In the genomic region with DNA sequence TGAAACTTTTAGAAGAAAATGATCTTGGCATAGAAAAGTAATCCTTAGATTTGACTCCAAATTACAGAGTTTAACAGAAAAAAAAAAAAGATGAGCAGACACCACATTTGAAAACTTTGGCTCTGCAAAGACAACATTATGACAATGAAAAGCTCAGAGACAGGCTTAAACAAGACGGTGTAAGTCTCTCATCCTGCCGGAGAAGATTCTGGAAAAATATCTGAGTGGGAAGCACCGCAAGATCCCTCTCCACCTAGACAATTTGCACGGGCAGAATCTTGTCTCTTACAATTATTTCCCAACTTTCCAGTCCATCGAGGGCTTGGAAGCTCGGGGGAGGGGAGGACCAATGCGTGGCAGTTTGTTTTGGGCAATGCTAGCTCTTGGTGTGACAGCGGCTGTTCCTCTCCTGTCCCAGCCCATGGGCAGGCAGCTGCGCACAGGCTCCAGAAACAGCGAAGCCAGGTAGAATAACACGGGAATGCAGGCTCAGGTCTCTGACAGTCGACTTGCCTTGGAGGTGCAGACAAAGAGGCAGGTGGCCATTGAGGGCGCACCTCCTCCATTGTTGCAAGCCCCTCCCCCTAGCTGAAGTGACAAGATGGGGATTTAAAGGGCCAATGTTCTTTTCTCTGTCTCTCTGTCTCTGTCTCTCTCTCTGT, we compare ENCODE assay signal across 8 mouse cellular contexts. TPM values are rescaled to one million over a fixed set of nuclear protein-coding genes. Genes with fewer than 3 reads are reported as not detected.
A peak's percentile ranks its signal among the peaks of the same experiment; 100 is the strongest.
DNase-seq lines count a peak whose midpoint lies in the region; ATAC-seq and TF ChIP-seq lines count a peak whose summit lies in the region.

No protein-coding gene starts in this region.

- WGBS in spleen, adult 2 months, result 16% methylated on average over 13 of the region's 13 CpGs
- 8% methylated on average over 13 of the region's 13 CpGs for WGBS in heart, embryonic 12.5 days
- 1% methylated on average over 13 of the region's 13 CpGs for WGBS in kidney, embryonic 16.5 days
- WGBS in liver, embryonic 11.5 days, result 6% methylated on average over 13 of the region's 13 CpGs

- peaks cover 14% of the 10 kb centered on the region for H3K9me3 ChIP-seq in heart, embryonic 12.5 days (replicated peaks)
- H3K9me3 ChIP-seq in kidney, embryonic 16.5 days (ENCODE audit: low read length), result 0 out of 2 replicates have a peak, but pooled peaks cover 2% of the 10 kb centered on the region
- H3K9me3 ChIP-seq in liver, embryonic 11.5 days (ENCODE audit: control insufficient read depth, low read length), result peaks cover 7% of the 10 kb centered on the region; the same call in 1 of the 2 replicates

- H3K4me3 ChIP-seq in spleen, adult 2 months (ENCODE audit: extremely low read depth, insufficient read depth, insufficient read length), result peak overlapping the region; percentile 59
- H3K4me3 ChIP-seq in heart, embryonic 12.5 days, result peak overlapping the region; percentile 71
- peak overlapping the region; percentile 55 for H3K4me3 ChIP-seq in kidney, embryonic 16.5 days (ENCODE audit: low read length)
- H3K4me3 ChIP-seq in liver, embryonic 11.5 days (ENCODE audit: low read depth, low read length), result peak overlapping the region; percentile 52

- no peak for TF ChIP-seq POLR2A in spleen, adult 2 months (IDR thresholded peaks at IDR 0.05; ENCODE audit: low read depth, low read length)

- peak overlapping the region; percentile 87 for H3K4me2 ChIP-seq in heart, embryonic 12.5 days
- H3K4me2 ChIP-seq in kidney, embryonic 16.5 days (replicated peaks; ENCODE audit: low read depth, low read length), result peak overlapping the region; percentile 55
- H3K4me2 ChIP-seq in liver, embryonic 11.5 days, result peak overlapping the region; percentile 76

- H3K27me3 ChIP-seq in spleen, adult 2 months (ENCODE audit: control insufficient read depth, insufficient read depth, low read length), result no peaks in the 10 kb centered on the region
- no peaks in the 10 kb centered on the region for H3K27me3 ChIP-seq in heart, embryonic 12.5 days (replicated peaks)
- no peaks in the 10 kb centered on the region for H3K27me3 ChIP-seq in kidney, embryonic 16.5 days (ENCODE audit: insufficient read depth, low read length)
- H3K27me3 ChIP-seq in liver, embryonic 11.5 days (replicated peaks; ENCODE audit: control insufficient read depth, insufficient read depth, low read length), result no peaks in the 10 kb centered on the region

- no peaks in the 10 kb centered on the region; the same call in 1 of the 2 replicates for H3K4me1 ChIP-seq in spleen, adult 2 months (ENCODE audit: control insufficient read depth, insufficient read depth, insufficient read length)
- H3K4me1 ChIP-seq in heart, embryonic 12.5 days (replicated peaks), result no peaks in the 10 kb centered on the region
- H3K4me1 ChIP-seq in kidney, embryonic 16.5 days (ENCODE audit: insufficient read depth, low read length), result no peaks in the 10 kb centered on the region
- H3K4me1 ChIP-seq in liver, embryonic 11.5 days (replicated peaks; ENCODE audit: control insufficient read depth, insufficient read depth, low read length), result no peaks in the 10 kb centered on the region

- 0 out of 2 replicates have a peak, but pooled peaks have one; percentile 55 for ATAC-seq in heart, embryonic 12.5 days (ENCODE audit: insufficient number of reproducible peaks, low FRiP score)
- peak; percentile 65; the same call in 1 of the 2 replicates for ATAC-seq in kidney, embryonic 16.5 days (ENCODE audit: low FRiP score, low TSS enrichment)
- ATAC-seq in liver, embryonic 11.5 days (replicated peaks; ENCODE audit: low FRiP score), result peak; percentile 41

- no peak overlapping the region for H3K27ac ChIP-seq in spleen, adult 2 months (ENCODE audit: insufficient read depth, low read length)
- peak overlapping the region; percentile 54; the same call in 1 of the 2 replicates for H3K27ac ChIP-seq in heart, embryonic 12.5 days (ENCODE audit: poor library complexity, severe bottlenecking)
- H3K27ac ChIP-seq in kidney, embryonic 16.5 days (ENCODE audit: low read length), result peak overlapping the region; percentile 79
- no peak overlapping the region for H3K27ac ChIP-seq in liver, embryonic 11.5 days (ENCODE audit: low read depth, low read length)

- no peak for TF ChIP-seq CTCF in spleen, adult 2 months (IDR thresholded peaks at IDR 0.05; ENCODE audit: extremely low read depth, insufficient read depth, insufficient read length, insufficient replicate concordance)

- DNase-seq in spleen, adult 2 months (ENCODE audit: low read depth in 1 of 2, low spot score in 2 of 2), result no peak
- DNase-seq in spleen, postnatal 14 days (ENCODE audit: low spot score in 2 of 2), result no peak
- peak; percentile 75 for DNase-seq in embryo, embryonic 9.5 days (ENCODE audit: extremely low spot score)
- peak; percentile 74 for DNase-seq in liver, embryonic 11.5 days (ENCODE audit: low spot score)
- peak; percentile 68 for DNase-seq in neural tube, embryonic 10.5 days (ENCODE audit: extremely low spot score, low spot score)
- peak; percentile 68 for DNase-seq in thymus, postnatal 0 days (ENCODE audit: low spot score)

- H3K36me3 ChIP-seq in spleen, adult 2 months (ENCODE audit: control insufficient read depth, insufficient read depth, low read length), result no peaks in the 10 kb centered on the region
- no peaks in the 10 kb centered on the region for H3K36me3 ChIP-seq in heart, embryonic 12.5 days
- no peaks in the 10 kb centered on the region for H3K36me3 ChIP-seq in kidney, embryonic 16.5 days (ENCODE audit: insufficient read depth, low read length)
- no peaks in the 10 kb centered on the region for H3K36me3 ChIP-seq in liver, embryonic 11.5 days (ENCODE audit: control insufficient read depth, insufficient read depth, low read length)

- H3K9ac ChIP-seq in heart, embryonic 12.5 days, result peak overlapping the region; percentile 80
- peak overlapping the region; percentile 71 for H3K9ac ChIP-seq in kidney, embryonic 16.5 days (replicated peaks; ENCODE audit: low read length)
- H3K9ac ChIP-seq in liver, embryonic 11.5 days (ENCODE audit: low read depth, low read length), result peak overlapping the region; percentile 67

RNA-seq across cellular contexts. Expression of gene Kmt5b, which starts 23.2 kb away (rescaled TPM):
- 13.9 and 14.2 TPM in 2 replicates for polyA plus RNA-seq in spleen, adult 2 months (2012; rRNA removed)
- 29.3 and 32.9 TPM in 2 replicates for polyA plus RNA-seq in heart, embryonic 12.5 days (2016; fragmentation: Nextera tagmentation; extraction: Ambion mirVana)
- polyA plus RNA-seq in kidney, embryonic 16.5 days (2015; fragmentation: Nextera tagmentation; extraction: Ambion mirVana), result 28.1 and 30.6 TPM in 2 replicates
- polyA plus RNA-seq in liver, embryonic 11.5 days (2014; fragmentation: Nextera tagmentation; extraction: Ambion mirVana), result 17.8 and 17.9 TPM in 2 replicates
- polyA plus RNA-seq in thymus, postnatal 0 days (2015; fragmentation: Nextera tagmentation; extraction: Ambion mirVana), result 24.7 and 31.1 TPM in 2 replicates

RNA-seq across cellular contexts. Expression of gene 1810055G02Rik, which starts 35.9 kb away (rescaled TPM):
- polyA plus RNA-seq in spleen, adult 2 months (2012; rRNA removed), result 6.7 and 11.0 TPM in 2 replicates
- polyA plus RNA-seq in heart, embryonic 12.5 days (2016; fragmentation: Nextera tagmentation; extraction: Ambion mirVana), result 25.7 and 26.7 TPM in 2 replicates
- 46.1 and 46.4 TPM in 2 replicates for polyA plus RNA-seq in kidney, embryonic 16.5 days (2015; fragmentation: Nextera tagmentation; extraction: Ambion mirVana)
- 27.9 and 31.3 TPM in 2 replicates for polyA plus RNA-seq in liver, embryonic 11.5 days (2014; fragmentation: Nextera tagmentation; extraction: Ambion mirVana)
- polyA plus RNA-seq in thymus, postnatal 0 days (2015; fragmentation: Nextera tagmentation; extraction: Ambion mirVana), result 6.8 and 8.6 TPM in 2 replicates

RNA-seq across cellular contexts. Expression of gene Lrp5, which starts 57.6 kb away (rescaled TPM):
- 22.6 and 22.8 TPM in 2 replicates for polyA plus RNA-seq in spleen, adult 2 months (2012; rRNA removed)
- polyA plus RNA-seq in heart, embryonic 12.5 days (2016; fragmentation: Nextera tagmentation; extraction: Ambion mirVana), result 3.3 and 4.2 TPM in 2 replicates
- 7.0 TPM in 2 replicates for polyA plus RNA-seq in kidney, embryonic 16.5 days (2015; fragmentation: Nextera tagmentation; extraction: Ambion mirVana)
- 5.4 and 6.3 TPM in 2 replicates for polyA plus RNA-seq in liver, embryonic 11.5 days (2014; fragmentation: Nextera tagmentation; extraction: Ambion mirVana)
- 1.6 and 2.1 TPM in 2 replicates for polyA plus RNA-seq in thymus, postnatal 0 days (2015; fragmentation: Nextera tagmentation; extraction: Ambion mirVana)

Comparison
In these comparisons a context has a peak if more than half of its experiments do, and no peak if none do; other contexts are left out.
1. DNase-seq: peak in embryo, embryonic 9.5 days (single experiment), liver, embryonic 11.5 days (single experiment), neural tube, embryonic 10.5 days (single experiment) and thymus, postnatal 0 days (single experiment); none in spleen, adult 2 months (0 of 2) and spleen, postnatal 14 days (0 of 2).
2. H3K27ac ChIP-seq: peak in heart, embryonic 12.5 days (single experiment) and kidney, embryonic 16.5 days (single experiment); none in spleen, adult 2 months (single experiment) and liver, embryonic 11.5 days (single experiment).
3. Peak in every context shown above with its lines, with median percentiles within 50 percentile points of each other: H3K4me3 ChIP-seq, ATAC-seq, H3K4me2 ChIP-seq and H3K9ac ChIP-seq.